Comparison of ENCODE assay signal across 8 mouse cellular contexts in the genomic region with DNA sequence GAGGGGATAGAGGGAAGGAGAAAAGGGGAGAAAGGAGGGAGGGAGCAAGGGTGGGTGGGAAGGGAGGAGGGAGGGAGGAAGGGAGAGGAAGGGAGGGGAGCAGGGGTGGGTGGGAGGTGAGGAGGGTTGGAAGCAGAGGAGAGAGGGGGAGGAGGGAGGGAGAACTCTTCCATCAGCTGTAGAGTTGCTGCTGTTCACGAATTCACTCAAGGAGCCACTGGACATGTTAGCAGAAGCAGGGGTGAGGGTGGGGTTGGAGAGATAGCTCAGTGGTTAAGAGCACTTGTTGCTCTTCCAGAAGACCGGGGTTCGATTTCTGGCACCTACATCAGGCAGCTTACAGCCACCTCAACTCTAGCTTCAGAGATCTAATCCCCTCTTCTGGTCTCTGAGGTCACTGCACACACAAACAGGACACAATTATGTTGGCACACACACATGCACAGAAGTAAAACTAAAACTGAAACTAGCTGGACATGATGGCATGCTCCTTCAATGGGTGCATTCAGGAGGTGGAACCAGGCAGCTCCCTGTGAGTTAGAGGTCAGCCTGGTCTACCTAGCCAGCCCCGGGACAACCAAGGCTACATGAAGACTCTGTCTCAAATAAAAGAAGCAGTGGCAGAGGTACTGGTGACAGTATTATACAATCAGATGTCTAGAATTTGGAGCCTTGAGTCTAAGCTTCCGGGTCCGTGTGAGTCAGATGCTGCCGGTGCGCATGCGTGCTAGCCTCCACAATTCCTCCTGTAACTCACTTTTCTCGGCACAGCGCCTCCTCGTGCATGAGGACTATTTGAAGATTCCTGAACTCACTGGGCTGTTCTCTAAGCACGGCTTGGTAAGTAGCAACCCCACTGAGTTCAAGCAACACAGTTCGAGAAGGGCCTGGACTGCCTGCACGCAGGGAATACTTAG. TPM values are rescaled to one million over a fixed set of nuclear protein-coding genes. Genes with fewer than 3 reads are reported as not detected.
DNase-seq lines count a peak whose midpoint lies in the region; ATAC-seq and TF ChIP-seq lines count a peak whose summit lies in the region.
"Had no signal": no experiment of that assay in that cellular context is flagged by ENCODE, and none has a peak within 500 bp of the region (broad histone marks: within the 10 kb centered on the region; RNA-seq: fewer than 3 reads in every experiment).

No protein-coding gene starts in this region.

- H3K4me3 ChIP-seq in hindbrain, embryonic 12.5 days: no peak overlapping the region
- H3K4me3 ChIP-seq in hindbrain, embryonic 10.5 days: no peak overlapping the region
- H3K4me3 ChIP-seq in E14TG2a.4 (replicated peaks; ENCODE audit: low read length): no peak overlapping the region
- H3K4me3 ChIP-seq in liver, embryonic 14.5 days (ENCODE audit: insufficient read depth in 1 of 2, low read depth in 2 of 2, low read length in 2 of 2): no peak overlapping the region

- H3K9me3 ChIP-seq in hindbrain, embryonic 12.5 days (replicated peaks): no peaks in the 10 kb centered on the region
- no peaks in the 10 kb centered on the region for H3K9me3 ChIP-seq in hindbrain, embryonic 10.5 days
- no peaks in the 10 kb centered on the region for H3K9me3 ChIP-seq in E14TG2a.4 (ENCODE audit: low read length)
- no peaks in the 10 kb centered on the region for H3K9me3 ChIP-seq in liver, embryonic 14.5 days (ENCODE audit: control insufficient read depth, low read length)

- no peaks in the 10 kb centered on the region for H3K4me1 ChIP-seq in hindbrain, embryonic 12.5 days
- H3K4me1 ChIP-seq in hindbrain, embryonic 10.5 days (replicated peaks): no peaks in the 10 kb centered on the region; the same call in 1 of the 2 replicates
- peaks cover 22% of the 10 kb centered on the region for H3K4me1 ChIP-seq in E14TG2a.4 (replicated peaks; ENCODE audit: low read depth, low read length)
- 0 out of 4 replicates have a peak, but pooled peaks cover 0 to 2% of the 10 kb centered on the region in 2 experiments for H3K4me1 ChIP-seq in liver, embryonic 14.5 days (replicated peaks; ENCODE audit: control insufficient read depth in 2 of 2, insufficient read depth in 2 of 2, low read length in 1 of 2)

- H3K4me2 ChIP-seq in hindbrain, embryonic 12.5 days (replicated peaks): 0 out of 2 replicates have a peak overlapping the region, but pooled peaks have one; percentile 7
- no peak overlapping the region for H3K4me2 ChIP-seq in liver, embryonic 14.5 days (ENCODE audit: low read depth)

- H3K27ac ChIP-seq in hindbrain, embryonic 12.5 days: no peak overlapping the region
- no peak overlapping the region for H3K27ac ChIP-seq in hindbrain, embryonic 10.5 days
- no peak overlapping the region for H3K27ac ChIP-seq in liver, embryonic 14.5 days

- no peaks in the 10 kb centered on the region for H3K27me3 ChIP-seq in hindbrain, embryonic 12.5 days
- peaks cover 6% of the 10 kb centered on the region; the same call in 1 of the 2 replicates for H3K27me3 ChIP-seq in hindbrain, embryonic 10.5 days (ENCODE audit: insufficient read depth, poor library complexity, severe bottlenecking)
- H3K27me3 ChIP-seq in E14TG2a.4 (ENCODE audit: insufficient read depth, low read length): peaks cover 17% of the 10 kb centered on the region
- no peaks in the 10 kb centered on the region for H3K27me3 ChIP-seq in liver, embryonic 14.5 days (ENCODE audit: control insufficient read depth, insufficient read depth, low read length)

- H3K9ac ChIP-seq in hindbrain, embryonic 12.5 days: no peak overlapping the region
- H3K9ac ChIP-seq in liver, embryonic 14.5 days (replicated peaks): no peak overlapping the region

- TF ChIP-seq EP300 in liver, embryonic 14.5 days (IDR thresholded peaks at IDR 0.05; ENCODE audit: low read depth): no peak

- no peak for DNase-seq in hindbrain, embryonic 10.5 days (ENCODE audit: low spot score)
- peak; percentile 67 for DNase-seq in WW6 (ENCODE audit: low read depth, low spot score)
- DNase-seq in liver, embryonic 14.5 days (ENCODE audit: low read depth in 3 of 3, low spot score in 3 of 3): no peak
- no peak for DNase-seq in thymus, adult 18-20 months
- no peak for DNase-seq in kidney, postnatal 14 days
- DNase-seq: heart, postnatal 36 days had no signal

- 58% methylated on average over 15 of the region's 15 CpGs for WGBS in hindbrain, embryonic 12.5 days
- WGBS in hindbrain, embryonic 10.5 days: 56% methylated on average over 15 of the region's 15 CpGs
- WGBS in liver, embryonic 14.5 days (ENCODE audit: insufficient replicate concordance): 58% methylated on average over 15 of the region's 15 CpGs

- H3K36me3 ChIP-seq in hindbrain, embryonic 12.5 days: no peaks in the 10 kb centered on the region
- no peaks in the 10 kb centered on the region for H3K36me3 ChIP-seq in hindbrain, embryonic 10.5 days
- H3K36me3 ChIP-seq in E14TG2a.4 (ENCODE audit: insufficient read depth, low read length): no peaks in the 10 kb centered on the region
- no peaks in the 10 kb centered on the region for H3K36me3 ChIP-seq in liver, embryonic 14.5 days (replicated peaks; ENCODE audit: control insufficient read depth, insufficient read depth, low read depth)

- 0 out of 2 replicates have a peak, but pooled peaks have one; percentile 9 for TF ChIP-seq CTCF in E14TG2a.4 (conservative IDR thresholded peaks at IDR 0.05; ENCODE audit: low read length)
- TF ChIP-seq CTCF in liver, embryonic 14.5 days (IDR thresholded peaks at IDR 0.05; ENCODE audit: low read depth): 0 out of 2 replicates have a peak, but pooled peaks have one; percentile 6

- ATAC-seq in hindbrain, embryonic 12.5 days (ENCODE audit: low FRiP score): no peak
- ATAC-seq in liver, embryonic 14.5 days (ENCODE audit: insufficient read depth): no peak

RNA-seq across cellular contexts. Expression of a gene that starts 9.9 kb away (rescaled TPM):
- 6.7 and 7.0 TPM in 2 replicates for polyA plus RNA-seq in hindbrain, embryonic 12.5 days (2016; fragmentation: Nextera tagmentation; extraction: Ambion mirVana)
- 4.7 and 5.9 TPM in 2 replicates for polyA plus RNA-seq in hindbrain, embryonic 10.5 days (2016; fragmentation: Nextera tagmentation; extraction: Ambion mirVana)
- polyA plus RNA-seq in liver, embryonic 14.5 days (2012; rRNA removed): 1.5 and 2.2 TPM in 2 replicates
- 1.5 and 1.6 TPM in 2 replicates for polyA plus RNA-seq in liver, embryonic 14.5 days (2014; fragmentation: Nextera tagmentation; extraction: Ambion mirVana)

RNA-seq across cellular contexts. Expression of a gene that starts 15.9 kb away (rescaled TPM):
- 0.34 and 0.42 TPM in 2 replicates for polyA plus RNA-seq in hindbrain, embryonic 12.5 days (2016; fragmentation: Nextera tagmentation; extraction: Ambion mirVana)
- 0.37 and 0.56 TPM in 2 replicates for polyA plus RNA-seq in hindbrain, embryonic 10.5 days (2016; fragmentation: Nextera tagmentation; extraction: Ambion mirVana)
- polyA plus RNA-seq in liver, embryonic 14.5 days (2012; rRNA removed): 0.02 TPM in 2 replicates
- not detected in 2 replicates for polyA plus RNA-seq in liver, embryonic 14.5 days (2014; fragmentation: Nextera tagmentation; extraction: Ambion mirVana)
